Mouse (Mus musculus): ENCODE measurements around the gene Zfp609.

DNA sequence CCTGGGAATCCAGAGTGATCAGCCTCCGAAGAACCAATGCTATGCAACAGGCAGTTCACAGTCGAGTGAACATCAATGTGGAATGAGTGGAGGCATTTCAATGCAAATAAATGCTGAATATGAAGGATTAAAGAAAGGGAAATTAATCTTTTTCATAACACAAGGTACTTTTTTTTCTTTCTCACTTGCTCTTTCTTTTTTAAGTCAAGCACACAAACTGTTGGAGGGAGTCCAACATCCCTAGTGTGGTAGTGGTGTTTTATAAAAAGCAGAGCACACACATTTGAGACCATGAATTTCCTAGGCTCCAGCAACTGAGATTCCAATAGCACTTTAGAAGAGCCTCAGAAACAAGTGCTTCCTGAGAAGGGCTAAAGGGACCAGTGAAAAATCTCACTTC, 4.7 kb upstream of the Zfp609 start:
- TF ChIP-seq POLR2A (IDR thresholded peaks at IDR 0.05; ENCODE audit: low read depth, low read length), result no peak
- no peak for TF ChIP-seq CTCF (IDR thresholded peaks at IDR 0.05; ENCODE audit: extremely low read depth, insufficient read length, insufficient replicate concordance, low read depth, low read length)
